Mouse (Mus musculus) brain, embryonic 14.5 days (tissue): ENCODE measurements around the gene Btbd35f17. TPM values are rescaled to one million over a fixed set of nuclear protein-coding genes. Genes with fewer than 3 reads are reported as not detected.
"Not testable (repeated sequence)": the region's sequence is repeated elsewhere in the genome, so short reads cannot be mapped to it uniquely, and the experiment has no call there.

ENCODE experiments used
- DNase-seq: peaks from one replicate; pipeline ENCODE4 v3.0.0-alpha.2; 2011; ENCODE audit warnings: low read depth
- polyA plus RNA-seq: library from polyadenylated mRNA; depleted of rRNA; stranded (reverse); fragments of >200 nt; gene quantifications from 2 replicates; pipeline ENCODE4 v1.2.3, GENCODE M21; 2012; rRNA removed

Gene Btbd35f17
- not detected in 2 replicates for polyA plus RNA-seq

DNA sequence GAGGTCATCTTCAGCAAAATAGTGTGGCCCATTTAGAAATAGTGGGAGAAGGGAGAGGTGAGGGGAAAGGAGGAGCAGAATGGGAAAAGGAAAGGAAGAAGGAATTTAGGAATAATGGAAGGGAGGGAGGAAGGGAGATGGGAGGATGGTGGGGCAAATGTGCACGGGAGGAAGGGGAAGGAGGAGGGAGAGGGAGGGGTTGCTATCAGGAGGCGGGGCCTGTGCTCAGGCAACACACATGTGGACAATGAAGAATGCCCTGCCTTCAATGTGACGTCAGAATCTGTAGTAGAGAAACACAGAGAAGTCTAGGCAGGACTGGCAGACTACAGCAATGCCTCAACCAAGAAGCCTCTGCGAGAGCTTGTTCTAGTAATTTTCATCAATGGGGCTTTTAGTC lies at the start of gene Btbd35f17:
Btbd35f17 (plus strand) TSS at position 301 of the 400 bp plus-strand sequence.
- DNase-seq: not testable (repeated sequence)

Other genes with a start within 250 kb of the Btbd35f17 start
- not detected in 2 replicates for gene Btbd35f28, start 174.1 kb upstream of the Btbd35f17 start, polyA plus RNA-seq
- not detected in 2 replicates for gene Btbd35f20, start 79.4 kb upstream of the Btbd35f17 start, polyA plus RNA-seq